Mouse (Mus musculus): ENCODE measurements at regions not wholly inside any gene's neighbourhood (a gene's known extent, or its start where the extent isn't known, plus 50 kb on each side); places are given as distances from the start of the nearest gene placed in this dataset.
A peak's percentile ranks its signal among the peaks of the same experiment; 100 is the strongest.

GRCm38 (mm10) chr13:52024349-52024748, 177.9 kb downstream of the Gadd45g start:
- Histone ChIP-seq H3K4me1 (peaks cover 42% of the 10 kb centered on the region), H3K27ac (peak overlapping the region; percentile 62), H3K4me3 (no peak overlapping the region), H3K4me2 (replicated peaks) (no peak overlapping the region), H3K36me3 (no peaks in the 10 kb centered on the region), H3K27me3 (0 out of 2 replicates have a peak, but pooled peaks cover 3% of the 10 kb centered on the region), H3K9me3 (replicated peaks) (no peaks in the 10 kb centered on the region), H3K9ac (no peak overlapping the region)
- WGBS = 51% methylated on average over 2 of the region's 2 CpGs
- no peak for ATAC-seq (ENCODE audit: low FRiP score)

DNA sequence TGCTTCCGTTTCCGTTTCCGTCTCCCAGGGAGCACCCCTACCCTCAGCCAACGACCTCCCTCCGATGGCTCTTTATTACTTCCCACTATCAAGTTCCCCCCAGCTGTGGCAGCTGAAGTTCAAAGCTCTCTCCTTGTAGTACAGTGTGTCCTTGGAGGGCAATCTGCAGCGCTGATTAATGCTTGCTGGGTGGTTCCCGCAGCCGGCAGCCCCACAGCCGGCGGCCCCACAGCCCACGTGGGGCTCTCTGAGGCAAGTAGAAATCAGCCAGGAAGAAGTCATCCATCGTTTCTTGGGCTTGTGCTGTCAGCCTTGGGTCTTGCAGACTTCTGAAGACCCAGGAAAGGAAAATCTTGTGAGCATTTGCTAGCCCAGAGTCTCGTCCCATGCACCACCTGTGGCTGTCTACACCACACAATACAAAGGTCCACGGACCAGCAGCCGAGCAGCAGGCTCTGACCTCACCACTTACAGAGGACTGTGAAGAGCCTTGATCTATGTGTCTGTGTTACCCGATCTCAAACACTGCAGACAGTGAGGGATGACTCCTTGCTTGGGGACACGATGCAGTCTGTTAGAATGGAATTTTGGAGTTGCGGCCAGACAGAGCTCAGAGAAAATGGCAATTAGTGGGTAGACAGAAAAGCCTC, 178.5 kb downstream of the Gadd45g start:
- WGBS = 24% methylated on average over 18 of the region's 18 CpGs
- Histone ChIP-seq H3K9me3 (replicated peaks) (no peaks in the 10 kb centered on the region), H3K9ac (no peak overlapping the region), H3K4me3 (no peak overlapping the region), H3K27me3 (0 out of 2 replicates have a peak, but pooled peaks cover 3% of the 10 kb centered on the region), H3K36me3 (no peaks in the 10 kb centered on the region), H3K4me2 (replicated peaks) (peak overlapping the region; percentile 25), H3K27ac (peak overlapping the region; percentile 52; the same call in 1 of the 2 replicates), H3K4me1 (peaks cover 44% of the 10 kb centered on the region)
- ATAC-seq (ENCODE audit: low FRiP score) = peak; percentile 33

DNA sequence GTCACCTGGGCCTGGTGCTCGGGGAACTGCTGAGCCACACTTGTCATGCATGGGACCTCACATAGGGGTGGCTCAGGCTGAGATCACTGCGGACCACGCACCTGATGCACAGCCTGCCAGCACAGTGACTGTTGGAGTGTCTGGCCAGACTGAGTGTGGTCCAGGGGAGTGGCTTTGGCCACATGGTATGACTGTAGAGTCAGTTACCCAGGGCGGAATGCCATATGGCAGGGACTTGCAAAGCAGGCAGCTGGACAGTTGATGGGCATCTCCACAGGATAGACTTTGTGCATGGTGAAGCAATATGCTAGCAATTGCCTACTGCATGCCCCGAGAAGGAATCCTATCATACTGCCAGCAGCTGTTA, 179.0 kb downstream of the Gadd45g start:
- Histone ChIP-seq H3K9me3 (replicated peaks) (no peaks in the 10 kb centered on the region), H3K4me3 (no peak overlapping the region), H3K9ac (no peak overlapping the region), H3K4me2 (replicated peaks) (no peak overlapping the region), H3K36me3 (no peaks in the 10 kb centered on the region), H3K27me3 (no peaks in the 10 kb centered on the region), H3K27ac (peak overlapping the region; percentile 52; the same call in 1 of the 2 replicates), H3K4me1 (peaks cover 46% of the 10 kb centered on the region)
- ATAC-seq (ENCODE audit: low FRiP score) = peak; percentile 46
- WGBS = 63% methylated on average over 5 of the region's 5 CpGs

DNA sequence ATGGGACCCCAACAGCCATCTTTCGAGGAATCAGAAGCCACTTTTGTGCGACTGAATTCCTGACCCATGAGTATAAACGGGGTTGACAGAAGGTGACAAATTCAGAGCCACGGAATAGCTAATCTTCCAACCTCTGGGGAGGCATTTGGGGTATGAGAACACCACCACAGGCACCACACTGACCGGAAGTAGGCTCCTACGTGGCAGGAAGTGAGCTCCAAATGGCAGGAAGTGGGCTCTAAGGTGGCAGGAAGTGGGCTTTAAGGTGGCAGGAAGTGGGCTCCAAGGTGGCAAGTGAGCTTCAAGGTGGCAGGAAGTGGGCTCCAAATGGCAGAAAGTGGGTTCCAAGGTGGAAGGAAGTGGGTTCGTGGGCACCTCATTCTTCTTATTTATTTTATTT, 179.8 kb downstream of the Gadd45g start:
- H3K4me3 ChIP-seq = no peak overlapping the region
- H3K9ac ChIP-seq = no peak overlapping the region
- peaks cover 38% of the 10 kb centered on the region for H3K4me1 ChIP-seq
- no peak overlapping the region for H3K27ac ChIP-seq
- H3K9me3 ChIP-seq (replicated peaks) = no peaks in the 10 kb centered on the region
- no peaks in the 10 kb centered on the region for H3K36me3 ChIP-seq
- H3K4me2 ChIP-seq (replicated peaks) = no peak overlapping the region
- no peaks in the 10 kb centered on the region for H3K27me3 ChIP-seq
- 91% methylated on average over 7 of the region's 7 CpGs for WGBS
- ATAC-seq (ENCODE audit: low FRiP score) = no peak

GRCm38 (mm10) chr13:52029868-52030422, 183.5 kb downstream of the Gadd45g start:
- WGBS = 61% methylated on average over 3 of the region's 3 CpGs
- Histone ChIP-seq H3K4me3 (no peak overlapping the region), H3K27me3 (no peaks in the 10 kb centered on the region), H3K27ac (no peak overlapping the region), H3K4me1 (peaks cover 19% of the 10 kb centered on the region), H3K36me3 (no peaks in the 10 kb centered on the region), H3K4me2 (replicated peaks) (no peak overlapping the region), H3K9me3 (replicated peaks) (no peaks in the 10 kb centered on the region), H3K9ac (no peak overlapping the region)
- ATAC-seq (ENCODE audit: low FRiP score) = no peak

DNA sequence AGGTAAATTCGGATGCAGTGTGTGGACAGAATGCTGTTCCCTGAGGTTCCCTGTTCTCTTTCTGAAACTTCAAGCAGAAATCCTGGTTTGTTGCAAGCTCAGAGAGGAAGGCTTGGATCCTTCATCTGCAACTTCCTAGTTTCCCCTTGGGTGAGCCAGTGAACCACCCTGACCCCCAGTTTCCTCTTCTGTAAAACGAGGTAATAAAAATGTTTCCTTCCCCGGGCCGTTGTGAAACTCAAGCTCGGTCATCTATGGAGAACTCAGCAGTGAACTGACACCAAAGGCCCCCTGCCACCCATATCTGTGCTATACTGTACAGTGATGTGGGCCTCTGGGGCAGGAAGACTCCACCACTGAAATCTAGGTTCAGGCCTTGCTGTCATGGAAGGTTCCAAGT, 185.0 kb downstream of the Gadd45g start:
- Histone ChIP-seq H3K4me1 (peaks cover 18% of the 10 kb centered on the region), H3K4me3 (no peak overlapping the region), H3K9ac (no peak overlapping the region), H3K9me3 (replicated peaks) (no peaks in the 10 kb centered on the region), H3K4me2 (replicated peaks) (no peak overlapping the region), H3K27me3 (peaks cover 7% of the 10 kb centered on the region; the same call in 1 of the 2 replicates), H3K36me3 (no peaks in the 10 kb centered on the region), H3K27ac (no peak overlapping the region)
- no peak for ATAC-seq (ENCODE audit: low FRiP score)
- WGBS = 76% methylated on average over 5 of the region's 5 CpGs

DNA sequence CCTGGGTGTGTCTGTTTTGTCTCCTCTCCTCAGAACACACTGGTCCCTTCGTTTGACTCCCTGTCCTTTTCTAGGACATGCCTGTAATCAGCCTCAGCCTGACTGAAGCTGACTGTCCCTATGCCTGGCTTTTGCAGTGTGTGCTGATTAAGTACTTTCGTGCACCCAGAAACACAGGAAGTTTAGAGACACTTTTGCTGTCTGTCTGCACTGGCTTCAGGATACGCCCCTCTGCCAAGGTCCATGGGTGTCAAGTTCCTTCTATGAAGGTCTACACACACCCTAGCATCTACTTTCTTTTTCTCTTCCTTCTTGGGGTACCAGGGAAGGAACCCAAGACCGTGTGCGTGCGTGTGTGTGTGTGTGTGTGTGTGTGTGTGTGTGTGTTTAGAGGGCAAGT, 189.3 kb downstream of the Gadd45g start:
- H3K9ac ChIP-seq = no peak overlapping the region
- ATAC-seq (ENCODE audit: low FRiP score) = no peak
- H3K27me3 ChIP-seq = peaks cover 7% of the 10 kb centered on the region; the same call in 1 of the 2 replicates
- peaks cover 18% of the 10 kb centered on the region for H3K4me1 ChIP-seq
- no peak overlapping the region for H3K27ac ChIP-seq
- no peaks in the 10 kb centered on the region for H3K36me3 ChIP-seq
- no peak overlapping the region for H3K4me3 ChIP-seq
- peaks cover 3% of the 10 kb centered on the region; the same call in 1 of the 2 replicates for H3K9me3 ChIP-seq (replicated peaks)
- WGBS = 73% methylated on average over 5 of the region's 6 CpGs
- H3K4me2 ChIP-seq (replicated peaks) = no peak overlapping the region

DNA sequence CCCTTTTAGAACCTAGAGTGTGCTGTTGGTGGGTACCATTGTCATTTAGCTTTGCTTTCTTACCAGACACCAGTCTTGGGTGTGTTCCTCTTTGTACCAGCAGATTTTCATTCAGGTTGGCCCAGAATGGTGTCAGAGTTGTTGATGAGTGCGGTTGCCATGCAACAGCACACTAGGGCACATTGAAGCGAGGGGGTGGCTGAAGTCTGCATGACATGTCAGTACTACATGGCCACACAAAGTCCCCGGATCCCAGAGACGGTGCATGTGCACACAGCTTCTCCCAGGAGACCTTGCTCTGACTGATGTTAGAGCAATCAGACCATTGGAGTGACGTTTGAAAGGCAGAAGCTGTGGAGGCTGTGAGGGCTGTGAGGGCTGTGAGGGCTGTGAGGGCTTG, 189.9 kb downstream of the Gadd45g start:
- no peak overlapping the region for H3K9ac ChIP-seq
- no peak overlapping the region for H3K27ac ChIP-seq
- H3K4me2 ChIP-seq (replicated peaks) = no peak overlapping the region
- no peaks in the 10 kb centered on the region for H3K36me3 ChIP-seq
- WGBS = 41% methylated on average over 5 of the region's 5 CpGs
- peaks cover 7% of the 10 kb centered on the region; the same call in 1 of the 2 replicates for H3K27me3 ChIP-seq
- peaks cover 21% of the 10 kb centered on the region for H3K4me1 ChIP-seq
- peak; percentile 50; the same call in 1 of the 2 replicates for ATAC-seq (ENCODE audit: low FRiP score)
- H3K4me3 ChIP-seq = no peak overlapping the region
- peaks cover 3% of the 10 kb centered on the region; the same call in 1 of the 2 replicates for H3K9me3 ChIP-seq (replicated peaks)

GRCm38 (mm10) chr13:52037218-52037617, 190.7 kb downstream of the Gadd45g start:
- no peak for ATAC-seq (ENCODE audit: low FRiP score)
- Histone ChIP-seq H3K9ac (no peak overlapping the region), H3K4me3 (no peak overlapping the region), H3K36me3 (no peaks in the 10 kb centered on the region), H3K4me1 (peaks cover 30% of the 10 kb centered on the region), H3K4me2 (replicated peaks) (no peak overlapping the region), H3K27ac (no peak overlapping the region), H3K27me3 (peaks cover 7% of the 10 kb centered on the region; the same call in 1 of the 2 replicates), H3K9me3 (replicated peaks) (peaks cover 3% of the 10 kb centered on the region; the same call in 1 of the 2 replicates)
- 57% methylated on average over 13 of the region's 13 CpGs for WGBS

DNA sequence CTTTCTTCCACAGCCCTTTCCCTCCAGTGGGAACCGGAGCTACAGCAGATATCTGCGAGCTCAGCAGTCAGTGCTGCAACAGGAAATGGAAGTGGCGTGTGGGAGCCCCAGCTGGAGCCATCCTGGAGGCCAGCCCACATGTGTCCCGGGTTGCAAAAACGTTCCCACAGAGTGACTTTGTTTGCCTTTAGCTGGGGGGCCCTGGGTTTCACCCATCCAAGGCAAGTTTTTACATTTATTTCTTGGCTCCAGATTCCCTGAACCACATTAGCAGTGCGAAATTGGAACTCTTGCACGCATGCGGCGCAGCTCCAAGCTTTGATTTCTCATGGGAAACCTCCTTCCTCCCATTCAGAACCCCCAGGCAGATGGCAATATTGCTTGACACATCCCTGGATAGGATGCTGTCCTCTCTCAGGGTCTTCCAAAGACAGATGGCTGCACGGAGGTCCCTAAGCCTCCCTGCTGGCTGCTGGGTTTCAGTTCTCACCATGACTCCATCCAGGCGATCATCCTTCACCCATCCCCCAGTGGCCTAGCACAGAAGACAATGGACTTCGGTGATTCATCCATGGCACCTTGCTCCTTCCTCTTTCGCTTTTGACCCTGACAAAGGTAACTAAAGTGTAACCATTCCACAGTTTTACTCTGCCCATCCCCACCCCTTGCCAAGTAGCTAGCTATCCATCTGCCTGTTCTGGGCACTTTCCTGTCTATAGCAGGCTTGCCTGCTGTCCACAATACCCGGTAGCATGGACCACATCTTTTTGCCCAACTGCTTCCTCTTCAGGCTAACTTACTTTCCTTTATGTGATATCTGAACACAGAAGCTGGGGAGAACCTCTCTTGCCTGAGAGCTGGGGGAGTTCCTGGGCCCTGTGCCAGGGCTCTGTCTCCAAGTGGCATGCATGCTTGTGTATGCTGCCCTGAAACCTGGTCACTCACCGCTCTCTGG, 195.3 kb downstream of the Gadd45g start:
- H3K36me3 ChIP-seq = no peaks in the 10 kb centered on the region
- peak overlapping the region; percentile 41; the same call in 1 of the 2 replicates for H3K27ac ChIP-seq
- 49% methylated on average over 15 of the region's 15 CpGs for WGBS

GRCm38 (mm10) chr13:52042867-52043266, 196.4 kb downstream of the Gadd45g start:
- no peaks in the 10 kb centered on the region for H3K36me3 ChIP-seq
- no peak overlapping the region for H3K4me3 ChIP-seq
- peaks cover 3% of the 10 kb centered on the region; the same call in 1 of the 2 replicates for H3K9me3 ChIP-seq (replicated peaks)
- peaks cover 36% of the 10 kb centered on the region for H3K4me1 ChIP-seq
- 93% methylated on average over 3 of the region's 3 CpGs for WGBS
- ATAC-seq (ENCODE audit: low FRiP score) = no peak
- H3K27ac ChIP-seq = no peak overlapping the region
- no peak overlapping the region for H3K9ac ChIP-seq
- H3K27me3 ChIP-seq = no peaks in the 10 kb centered on the region; the same call in 1 of the 2 replicates
- no peak overlapping the region for H3K4me2 ChIP-seq (replicated peaks)

More for the DNA sequence above, 195.3 kb downstream of the Gadd45g start:
- Histone ChIP-seq H3K4me2 (replicated peaks) (peak overlapping the region; percentile 8; the same call in 1 of the 2 replicates), H3K9ac (no peak overlapping the region), H3K4me3 (no peak overlapping the region), H3K27me3 (no peaks in the 10 kb centered on the region), H3K9me3 (replicated peaks) (peaks cover 3% of the 10 kb centered on the region; the same call in 1 of the 2 replicates), H3K4me1 (peaks cover 33% of the 10 kb centered on the region)
- ATAC-seq (ENCODE audit: low FRiP score) = peak; percentile 55; the same call in 1 of the 2 replicates

DNA sequence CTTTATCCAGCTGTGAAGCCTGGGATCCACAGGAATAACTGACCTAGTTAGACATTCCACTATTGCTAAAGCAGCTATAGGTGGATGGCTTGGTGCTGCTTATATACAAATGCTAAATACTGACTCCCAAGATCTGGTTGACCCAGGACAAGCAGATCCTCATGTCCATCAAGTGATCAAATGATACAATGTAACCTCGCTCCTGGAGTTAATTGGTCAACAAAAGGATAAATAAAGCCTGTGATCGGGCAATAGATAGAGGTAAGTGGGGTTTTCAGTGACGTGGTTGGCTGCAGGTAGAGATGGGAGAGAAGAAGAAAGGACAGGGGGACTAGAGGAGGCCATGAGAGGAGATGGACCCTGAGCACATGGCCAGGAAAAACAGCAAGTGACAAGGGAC, 197.4 kb downstream of the Gadd45g start:
- Histone ChIP-seq H3K27ac (no peak overlapping the region), H3K27me3 (no peaks in the 10 kb centered on the region; the same call in 1 of the 2 replicates), H3K4me1 (peaks cover 36% of the 10 kb centered on the region), H3K4me2 (replicated peaks) (no peak overlapping the region), H3K9me3 (replicated peaks) (peaks cover under 1% of the 10 kb centered on the region; the same call in 1 of the 2 replicates), H3K4me3 (no peak overlapping the region), H3K9ac (no peak overlapping the region), H3K36me3 (no peaks in the 10 kb centered on the region)
- WGBS = 80% methylated on average over 3 of the region's 3 CpGs
- ATAC-seq (ENCODE audit: low FRiP score) = no peak

All from hindbrain, embryonic 12.5 days (tissue).